Mouse (Mus musculus) natural killer cell, adult 2 months (primary cell): Measurements from ENCODE around the gene Nlrc5.

Experiments
- DNase-seq, 2 experiments: peaks; one replicate each; pipeline ENCODE4 v3.0.0; 2022; ENCODE audit warnings: low spot score in 2 of 2

Gene Nlrc5

DNA sequence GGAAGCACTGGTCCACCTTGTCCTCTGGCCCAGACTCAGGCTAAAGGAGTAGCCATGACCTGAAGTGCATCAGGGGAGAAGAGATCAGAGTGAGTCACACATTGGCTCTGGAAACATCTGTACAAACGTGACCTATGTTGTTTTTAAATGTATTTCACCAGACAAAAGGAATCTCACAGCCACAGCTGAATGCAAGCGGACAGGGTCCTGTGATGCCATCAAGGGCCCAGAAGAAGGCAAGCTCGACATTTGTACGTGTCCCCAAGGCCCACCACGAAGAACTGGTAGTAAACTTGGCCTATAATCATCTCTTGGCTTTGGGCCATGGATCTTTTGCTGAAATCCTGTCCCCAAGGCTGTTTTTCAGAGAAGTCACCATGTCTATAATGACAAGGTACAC lies 35.5 kb downstream of the Nlrc5 start:
- no peak for DNase-seq

DNA sequence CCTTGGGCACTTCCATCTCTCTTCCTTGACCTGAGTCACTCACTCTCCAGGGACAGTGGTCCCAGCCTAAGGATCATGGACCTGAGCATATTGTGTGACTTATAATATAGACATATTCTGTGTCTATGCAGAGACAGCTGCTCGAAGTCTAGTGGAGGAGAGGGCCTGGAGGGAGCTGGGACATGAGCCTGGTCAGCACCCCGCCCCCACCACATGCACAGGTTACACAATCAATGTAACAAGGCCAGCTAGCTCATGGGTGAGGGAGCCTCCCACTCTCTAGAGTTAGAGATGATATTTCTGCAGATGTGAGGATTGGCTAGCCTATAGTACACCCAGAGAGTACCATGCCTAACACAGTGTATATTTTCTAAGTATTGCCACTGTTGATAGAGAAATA lies 36.6 kb downstream of the Nlrc5 start:
- no peak for DNase-seq

- no peak for DNase-seq
These were observed 37.1 kb downstream of the Nlrc5 start for GRCm38 (mm10) chr8:94471281-94471680.

GRCm38 (mm10) chr8:94472741-94473140 lies 38.6 kb downstream of the Nlrc5 start:
- no peak for DNase-seq

GRCm38 (mm10) chr8:94473431-94473830 lies 39.3 kb downstream of the Nlrc5 start:
- DNase-seq: no peak

DNA sequence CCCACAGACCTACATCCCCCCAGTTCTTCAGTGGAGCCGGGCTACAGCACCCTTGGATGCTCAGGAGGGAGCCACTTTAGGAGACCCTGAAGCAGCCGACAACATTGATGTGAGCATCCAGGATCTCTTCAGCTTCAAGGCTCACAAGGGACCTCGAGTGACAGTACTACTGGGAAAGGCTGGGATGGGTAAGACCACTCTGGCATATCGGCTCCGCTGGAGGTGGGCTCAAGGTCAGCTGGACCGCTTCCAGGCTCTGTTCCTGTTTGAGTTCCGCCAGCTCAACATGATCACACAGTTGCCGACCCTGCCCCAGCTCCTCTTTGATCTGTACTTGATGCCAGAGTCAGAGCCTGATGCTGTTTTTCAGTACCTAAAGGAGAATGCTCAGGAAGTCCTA lies 41.6 kb downstream of the Nlrc5 start:
- no peak for DNase-seq

GRCm38 (mm10) chr8:94476846-94477245 lies 42.7 kb downstream of the Nlrc5 start:
- no peak for DNase-seq

DNA sequence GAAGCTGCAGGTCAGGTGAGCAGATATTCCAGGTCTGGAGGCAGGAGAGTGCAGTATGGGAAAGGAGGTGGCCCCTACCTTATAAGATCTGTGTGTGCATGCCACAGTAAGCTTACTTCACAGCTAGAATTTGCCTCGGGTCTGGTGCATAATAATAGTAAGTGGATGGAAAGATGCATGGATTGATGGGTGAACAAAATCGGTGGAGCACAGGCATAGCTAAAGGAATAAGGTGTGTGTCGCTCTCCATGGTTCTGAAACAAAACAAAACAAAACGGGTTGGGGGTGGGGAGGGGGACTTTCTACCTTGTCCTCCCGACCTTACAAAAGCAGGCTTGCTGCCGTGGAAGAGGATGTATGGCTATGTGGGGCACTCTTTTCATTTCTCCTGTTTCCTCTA lies 47.9 kb downstream of the Nlrc5 start:
- no peak for DNase-seq

DNA sequence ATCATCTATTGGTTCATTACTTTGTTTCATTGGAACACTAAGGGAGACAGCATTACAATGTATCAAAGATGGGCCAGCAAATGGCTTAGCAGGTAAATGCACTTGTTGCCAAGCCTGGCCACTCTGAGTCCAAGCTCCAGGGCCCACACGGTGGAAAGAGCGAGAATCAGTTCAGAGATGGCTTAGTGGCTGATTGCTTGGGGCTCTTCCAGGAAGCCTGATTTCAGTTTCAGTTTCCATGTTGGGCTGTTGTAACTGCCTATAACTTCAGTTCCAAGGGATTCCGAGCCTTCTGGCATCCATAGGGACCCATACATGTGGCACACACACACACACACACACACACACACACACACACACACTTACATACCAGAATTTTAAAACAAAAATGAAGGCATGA lies 51.1 kb downstream of the Nlrc5 start:
- no peak for DNase-seq

DNA sequence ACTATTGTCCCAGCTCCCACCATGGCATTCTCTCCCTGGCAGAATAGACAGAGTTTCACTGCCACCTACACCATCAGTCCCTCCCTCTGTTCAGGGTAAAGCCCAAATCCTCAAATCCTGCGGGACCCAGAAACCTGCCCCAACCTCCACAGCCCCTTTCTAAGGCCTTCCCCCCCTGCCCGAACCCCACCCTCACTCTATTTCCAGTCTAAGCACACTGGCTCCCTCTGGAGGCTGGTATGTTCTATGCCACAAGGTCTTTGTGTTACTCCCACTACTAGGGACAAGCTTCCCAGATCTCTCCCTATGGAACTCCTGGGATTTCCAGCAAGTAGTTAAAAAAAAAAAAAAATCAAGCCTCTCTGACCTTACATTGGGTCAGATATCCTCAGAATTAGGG lies 51.7 kb downstream of the Nlrc5 start:
- DNase-seq: peak in 1 of 2 experiments; percentile 18

GRCm38 (mm10) chr8:94488016-94488415 lies 53.9 kb downstream of the Nlrc5 start:
- DNase-seq: no peak

DNA sequence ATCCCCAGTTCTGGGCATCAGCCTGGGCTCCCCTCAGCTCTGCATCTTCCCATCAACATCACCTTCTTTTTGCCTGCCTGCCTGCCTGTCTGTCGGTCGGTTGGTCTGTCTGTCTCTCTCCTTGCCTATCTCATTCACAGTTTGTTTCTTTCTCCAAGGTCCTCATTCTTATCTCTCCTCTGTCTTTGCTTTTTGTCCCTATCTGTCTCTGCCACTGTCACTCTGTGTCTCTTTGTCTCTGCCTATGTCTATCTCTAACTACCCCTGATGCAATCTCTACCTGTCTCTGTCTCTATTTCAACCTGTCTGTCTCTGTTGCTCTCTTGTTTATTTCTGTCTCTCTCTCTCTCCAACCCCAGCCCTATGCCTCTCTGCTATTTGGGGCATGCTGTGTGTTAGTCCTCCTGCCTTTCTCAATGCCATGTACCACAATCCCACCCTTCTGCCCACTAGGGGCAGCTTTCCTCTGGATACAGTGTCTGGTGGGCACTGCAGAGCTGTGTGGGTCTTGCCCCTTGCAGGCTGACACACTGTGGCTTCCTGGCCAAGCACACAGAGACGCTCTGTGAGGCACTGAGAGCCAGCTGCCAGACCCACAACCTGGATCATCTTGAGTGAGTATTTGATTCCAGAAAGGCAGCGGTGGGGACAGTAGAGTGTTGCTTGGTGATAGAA lies 55.8 kb downstream of the Nlrc5 start:
- DNase-seq: no peak

DNA sequence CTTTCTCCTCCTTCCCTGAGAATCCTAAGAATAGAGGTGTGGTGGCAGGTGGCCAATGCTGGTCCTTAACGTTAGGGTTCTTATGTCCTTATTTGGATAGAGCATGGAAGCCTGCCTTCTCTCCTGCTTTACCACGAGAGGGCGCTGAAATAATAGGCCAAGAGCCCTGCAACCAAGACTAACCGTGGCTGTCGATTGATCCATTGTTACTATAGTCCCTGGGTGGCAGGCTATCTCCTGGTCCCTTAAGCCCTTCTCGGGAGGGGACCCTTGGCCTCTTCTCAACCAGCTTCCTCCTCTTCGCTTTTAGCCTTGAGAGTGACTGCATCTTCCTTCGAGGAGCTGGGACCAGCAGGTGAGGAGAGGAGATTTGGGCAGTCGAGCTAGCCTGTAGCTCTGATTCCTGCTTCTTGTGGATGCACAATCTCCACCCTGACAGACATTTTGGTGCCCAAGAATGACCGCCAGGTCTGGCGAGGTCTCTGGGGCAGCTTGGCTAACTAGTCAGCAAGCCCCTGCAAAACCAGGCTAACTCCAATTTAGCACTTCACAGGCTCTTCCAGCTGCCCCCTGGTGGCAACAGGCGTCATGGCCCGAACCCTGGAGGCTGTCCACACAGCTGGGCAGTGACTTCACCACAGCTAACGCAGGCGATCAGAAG lies 58.0 kb downstream of the Nlrc5 start:
- DNase-seq: peak; percentile 63 to 69

DNA sequence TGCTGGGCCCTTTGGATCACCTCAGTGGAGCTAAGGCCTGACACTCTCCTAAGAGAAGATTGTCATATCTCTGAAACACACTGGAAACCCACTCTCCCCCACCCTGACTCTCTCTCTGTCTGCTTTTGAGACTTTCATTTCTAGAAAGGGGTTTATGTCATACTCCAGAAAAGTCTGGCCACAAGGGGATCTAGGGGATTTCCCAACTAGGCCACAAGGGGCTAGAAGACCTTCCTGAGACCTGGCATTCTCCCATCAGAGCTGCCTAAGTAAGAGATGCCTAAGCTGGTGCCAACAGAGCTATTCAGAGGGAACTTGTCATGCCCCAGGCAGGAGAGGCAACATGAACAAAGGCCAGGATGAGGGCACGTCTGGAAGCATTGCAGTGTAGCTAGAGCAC lies 59.1 kb downstream of the Nlrc5 start:
- DNase-seq: no peak

GRCm38 (mm10) chr8:94515430-94516208 lies 81.5 kb downstream of the Nlrc5 start:
- DNase-seq: no peak

DNA sequence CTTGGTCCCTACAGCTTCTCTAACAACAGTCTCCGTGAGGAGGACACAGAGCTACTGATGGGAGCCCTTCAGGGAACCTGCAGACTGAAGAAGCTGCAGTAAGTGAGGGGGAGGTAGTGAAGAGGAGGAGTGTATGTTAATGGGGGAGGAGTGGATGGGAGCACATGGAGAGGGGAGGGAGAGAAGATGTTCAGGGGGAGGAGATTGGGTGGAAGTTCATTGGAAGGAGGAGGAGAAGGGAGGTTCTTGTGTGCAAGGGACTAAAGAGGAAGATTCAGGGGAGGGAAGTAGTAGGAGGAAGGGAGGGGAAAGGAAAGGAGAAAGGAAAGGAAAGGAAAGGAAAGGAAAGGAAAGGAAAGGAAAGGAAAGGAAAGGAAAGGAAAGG lies 82.0 kb downstream of the Nlrc5 start:
- no peak for DNase-seq

- no peak for DNase-seq
These were observed 82.6 kb downstream of the Nlrc5 start for GRCm38 (mm10) chr8:94516766-94517165.

- no peak for DNase-seq
These were observed 84.2 kb downstream of the Nlrc5 start for GRCm38 (mm10) chr8:94518331-94518730.

DNA sequence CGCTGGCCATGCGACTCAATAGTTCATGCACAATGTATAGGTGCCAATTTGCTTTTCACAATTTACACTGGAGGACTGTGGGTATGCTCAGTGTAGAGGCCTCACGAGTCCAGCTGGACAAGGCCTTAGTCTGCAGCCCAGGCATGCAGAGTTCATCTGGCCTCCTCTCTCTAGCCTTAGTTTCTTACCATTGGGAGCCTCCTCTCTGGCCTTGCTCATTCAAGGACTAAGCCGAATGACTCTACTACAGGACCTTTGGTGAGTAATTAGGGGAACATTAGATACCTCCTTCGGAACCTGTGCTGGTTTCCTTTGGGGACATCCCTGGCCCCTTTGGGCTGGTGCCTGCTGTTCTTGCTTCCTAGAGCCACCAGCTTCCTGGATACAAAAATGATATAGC lies 84.9 kb downstream of the Nlrc5 start:
- no peak for DNase-seq

DNA sequence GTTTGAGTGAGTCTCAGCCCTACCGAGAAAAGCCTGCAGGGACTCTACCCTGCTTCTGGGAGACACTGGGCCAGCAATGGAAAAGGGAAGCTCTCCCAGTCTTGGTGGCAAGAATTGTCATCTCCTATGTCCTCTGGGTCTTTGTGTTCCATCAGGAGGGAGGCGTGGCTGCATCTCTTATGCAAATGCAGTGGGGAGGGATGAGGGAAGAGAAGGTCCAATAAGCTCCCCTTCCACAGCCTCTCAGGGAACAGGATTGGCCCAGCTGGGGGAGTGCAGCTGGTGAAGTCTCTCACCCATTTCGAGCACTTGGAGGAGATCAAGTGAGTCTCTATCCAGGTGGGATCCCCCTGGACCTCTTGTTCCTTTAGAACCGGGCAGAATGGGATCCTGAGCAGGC lies 87.3 kb downstream of the Nlrc5 start:
- DNase-seq: no peak

- no peak for DNase-seq
These were observed 88.3 kb downstream of the Nlrc5 start for GRCm38 (mm10) chr8:94522482-94522881.

DNA sequence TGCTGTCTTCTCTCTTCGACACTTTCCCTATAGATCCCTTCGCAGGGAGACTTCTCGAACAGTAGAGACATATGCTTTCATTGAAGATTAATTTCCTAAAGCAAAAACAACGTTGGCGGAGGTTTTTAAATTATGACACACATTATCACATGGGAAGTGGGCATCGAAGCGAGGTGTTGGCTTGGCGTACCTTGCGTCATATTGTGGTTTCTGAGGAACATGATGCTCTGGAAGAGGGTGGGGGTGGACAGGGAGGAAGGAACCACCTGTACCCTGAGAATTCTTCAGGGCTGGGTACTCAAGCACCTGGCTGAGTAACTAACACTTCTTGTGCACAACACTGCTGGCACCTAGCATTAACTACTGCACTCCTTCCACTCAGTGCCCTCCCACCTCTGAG lies 90.4 kb downstream of the Nlrc5 start:
- DNase-seq: no peak

GRCm38 (mm10) chr8:94527178-94527577 lies 93.0 kb downstream of the Nlrc5 start:
- DNase-seq: no peak
